Mouse (Mus musculus) embryo, embryonic 11 days (tissue): ENCODE results near the gene Myl12a.

Experiments
- DNase-seq: peaks from one replicate; pipeline ENCODE4 v3.0.0-alpha.2; 2015

The Myl12a gene

DNA sequence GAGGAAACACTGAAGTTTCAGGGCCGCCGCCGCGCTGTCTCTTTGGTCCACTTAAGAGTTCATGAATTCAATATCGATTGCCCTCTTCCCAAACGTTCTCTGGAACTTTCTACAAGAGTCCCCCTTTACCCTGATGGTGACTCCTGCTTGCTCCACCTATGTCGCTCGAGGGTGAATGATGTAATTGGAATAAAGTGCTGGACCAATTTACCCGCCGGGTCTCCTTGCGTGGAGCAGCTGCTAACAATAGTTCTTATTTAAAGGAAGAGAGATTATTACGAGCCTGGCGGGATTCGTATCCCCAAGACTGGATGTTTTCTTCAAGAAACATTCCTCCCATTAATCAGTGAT is at the start of gene Myl12a:
Gene Myl12a, minus strand, starts transcription at position 135 of the 351 bp plus-strand sequence.
- no peak for DNase-seq

DNA sequence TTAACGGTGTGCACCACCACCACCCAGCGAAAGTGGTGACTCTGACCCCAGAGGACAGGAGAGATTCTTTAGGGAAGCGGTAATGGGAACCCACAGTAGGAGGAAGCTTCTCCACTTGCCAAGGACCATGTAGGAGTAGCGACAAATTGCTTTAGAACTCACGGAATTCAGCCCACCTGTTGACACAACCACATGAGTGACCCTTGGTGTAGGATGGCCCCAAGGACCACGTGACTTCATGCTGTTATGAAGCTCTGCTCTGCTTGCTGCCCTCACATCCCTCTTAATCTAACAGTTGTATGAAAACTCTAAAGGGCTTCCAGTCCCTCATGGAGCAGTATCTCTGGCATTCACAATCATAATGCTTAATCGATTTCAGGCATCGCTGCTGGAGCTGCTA is 46.6 kb upstream of the Myl12a start:
- no peak for DNase-seq

DNA sequence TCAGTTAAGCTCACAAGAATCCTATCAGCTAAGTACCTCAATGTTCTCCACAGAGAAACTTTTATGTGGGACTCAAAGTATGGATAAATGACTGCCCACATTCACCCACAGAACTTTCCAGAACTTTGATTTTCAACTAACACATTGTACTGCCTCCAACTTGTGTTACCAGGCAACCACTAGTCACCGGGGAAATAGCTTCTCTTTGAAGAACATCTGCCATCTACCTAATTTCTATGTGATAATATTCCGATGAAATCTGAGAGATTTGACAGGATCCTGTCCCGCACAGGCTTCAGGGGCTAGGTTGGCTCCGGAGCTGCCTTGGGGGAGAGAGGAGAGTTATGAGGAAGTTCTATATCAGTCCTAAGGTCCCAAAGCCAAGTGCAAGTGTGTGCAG is 44.2 kb upstream of the Myl12a start:
- DNase-seq: no peak

DNA sequence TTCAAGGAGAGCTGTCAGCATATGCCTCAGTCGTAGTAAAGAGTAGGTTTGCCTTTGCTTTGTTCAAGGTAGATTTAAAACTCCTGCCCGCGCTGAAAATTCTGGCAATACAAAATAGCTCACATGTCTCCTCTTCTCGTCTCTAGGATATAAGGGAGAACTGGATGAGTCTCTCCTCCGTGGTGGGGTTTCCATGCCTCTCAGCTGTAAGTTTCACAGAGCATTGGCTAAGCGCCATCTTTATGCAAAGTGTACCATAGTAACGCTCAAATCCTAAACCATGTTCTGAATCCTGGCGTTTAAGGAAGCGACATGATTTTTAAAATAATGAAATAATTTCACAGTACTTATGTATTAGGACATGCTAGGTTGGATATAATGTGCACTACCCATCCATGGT is 42.9 kb upstream of the Myl12a start:
- DNase-seq: no peak

DNA sequence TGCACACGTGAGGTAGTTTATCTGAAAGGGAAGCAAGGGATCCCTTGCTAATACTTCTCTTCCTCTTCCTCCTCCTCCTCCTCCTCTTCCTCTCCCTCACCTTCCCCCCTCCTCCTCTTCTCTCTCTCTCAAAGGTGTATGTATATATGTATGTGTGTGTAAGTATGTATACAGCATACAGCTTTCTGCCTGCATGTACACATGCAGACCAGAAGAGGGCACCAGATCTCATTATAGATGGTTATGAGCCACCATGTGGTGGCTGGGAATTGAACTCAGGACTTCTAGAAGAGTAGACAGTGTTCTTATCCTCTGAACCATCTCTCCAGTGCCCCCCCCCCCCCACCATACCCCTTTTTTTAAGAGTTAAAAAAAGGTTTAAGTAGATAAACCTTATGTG is 40.0 kb upstream of the Myl12a start:
- DNase-seq: no peak

DNA sequence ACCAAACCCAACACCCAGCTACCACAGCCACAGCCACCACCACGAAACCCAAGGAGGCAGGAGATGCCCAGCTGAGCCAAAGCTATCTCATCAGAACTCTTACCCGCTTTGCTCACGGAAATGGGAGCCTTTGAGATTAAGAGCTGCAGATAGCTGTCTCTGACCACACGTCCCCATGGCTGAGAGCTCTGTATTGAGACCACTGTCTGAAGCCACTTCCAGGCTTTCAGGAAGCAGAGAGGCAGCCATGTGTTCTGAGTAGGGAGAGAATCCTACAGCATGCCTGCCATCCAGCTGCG is 37.9 kb upstream of the Myl12a start:
- peak; percentile 13 for DNase-seq

DNA sequence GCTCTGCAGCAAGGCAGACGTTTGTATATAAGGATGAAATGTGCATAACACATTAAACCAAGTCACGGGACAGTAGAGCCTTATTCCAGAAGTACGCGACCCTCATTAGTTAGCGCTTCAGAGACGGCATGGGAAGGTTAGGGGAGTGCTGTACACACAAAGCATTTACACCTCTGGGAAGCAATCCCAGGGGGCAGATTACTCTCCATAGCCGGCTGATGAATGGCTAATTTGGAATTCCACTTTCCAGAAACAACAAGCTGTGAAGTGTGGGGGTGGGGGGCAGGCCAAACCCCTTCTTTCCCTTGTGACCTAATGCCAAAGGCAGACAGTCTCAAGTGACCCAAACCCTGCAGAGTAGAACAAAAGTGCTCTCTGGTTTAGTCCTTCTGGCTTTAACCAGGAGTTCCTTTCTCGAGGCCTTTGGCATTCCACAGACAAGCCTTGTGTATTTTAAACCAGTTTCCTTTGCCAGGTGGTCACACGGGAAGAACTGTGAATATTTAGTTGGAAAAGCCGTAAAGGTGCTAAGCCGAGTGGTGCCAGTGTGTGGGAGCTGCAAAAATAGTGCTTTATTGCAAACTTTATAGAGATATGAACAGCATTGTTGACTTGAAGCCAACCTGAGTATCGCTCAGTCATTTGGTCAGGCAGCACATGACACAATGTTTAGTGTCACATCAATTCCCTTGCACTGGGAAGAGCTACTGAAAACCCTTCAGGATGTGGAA is 37.3 kb upstream of the Myl12a start:
- peak; percentile 69 for DNase-seq

DNA sequence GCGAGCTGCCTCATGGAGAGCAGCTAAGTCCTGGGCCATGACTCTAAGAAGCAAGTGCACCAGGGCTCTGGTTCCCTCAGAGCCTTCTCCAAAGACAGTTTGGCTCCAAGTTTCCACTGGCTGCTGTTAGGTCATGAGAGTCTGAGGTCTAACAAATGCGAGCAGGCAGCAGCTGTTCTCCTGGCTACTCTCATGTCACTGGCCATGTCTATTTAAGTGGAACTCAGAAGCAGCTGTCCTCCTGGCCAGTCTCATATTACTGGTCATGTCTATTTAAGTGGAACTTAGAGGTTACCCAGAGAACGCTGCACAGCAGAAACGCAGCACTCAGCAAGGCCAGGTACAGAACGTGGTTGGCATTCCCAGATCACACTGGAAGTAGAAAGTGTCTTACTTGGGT is 36.1 kb upstream of the Myl12a start:
- DNase-seq: peak; percentile 22

DNA sequence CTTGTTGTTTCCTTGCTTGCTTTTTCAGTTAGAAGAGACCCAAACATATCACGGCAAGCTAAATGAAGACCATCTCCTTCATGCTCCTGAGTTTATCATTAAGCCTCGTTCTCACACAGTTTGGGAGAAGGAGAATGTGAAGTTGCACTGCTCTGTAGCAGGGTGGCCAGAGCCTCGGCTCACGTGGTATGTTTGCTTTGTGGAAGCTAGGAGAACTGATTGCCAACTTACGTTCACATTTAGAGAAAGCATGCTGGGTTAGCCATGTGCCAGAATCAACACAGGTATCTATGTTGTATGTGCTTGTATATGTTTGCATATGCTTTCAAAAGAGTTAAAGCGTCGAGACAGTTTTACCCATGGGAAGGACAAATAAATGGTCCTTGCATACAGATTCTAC is 34.5 kb upstream of the Myl12a start:
- no peak for DNase-seq

DNA sequence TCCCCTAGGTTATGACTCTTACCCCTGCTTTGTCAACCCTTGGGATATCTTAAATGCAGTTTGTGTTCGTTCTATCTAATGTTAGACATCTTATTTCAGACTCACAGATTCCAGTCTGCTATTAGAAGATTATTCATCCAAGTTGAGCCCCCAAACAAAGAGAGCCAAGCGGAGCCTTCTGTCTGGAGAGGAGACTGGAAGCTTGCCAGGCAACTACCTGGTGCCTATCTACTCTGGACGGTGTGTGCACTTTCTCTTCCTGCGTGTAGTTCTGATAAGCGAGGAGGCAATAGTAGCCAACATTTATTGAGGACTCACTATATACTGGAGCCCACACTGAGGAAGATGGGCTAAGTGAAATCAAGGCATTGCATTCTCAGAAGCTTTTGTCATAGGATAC is 31.8 kb upstream of the Myl12a start:
- no peak for DNase-seq

DNA sequence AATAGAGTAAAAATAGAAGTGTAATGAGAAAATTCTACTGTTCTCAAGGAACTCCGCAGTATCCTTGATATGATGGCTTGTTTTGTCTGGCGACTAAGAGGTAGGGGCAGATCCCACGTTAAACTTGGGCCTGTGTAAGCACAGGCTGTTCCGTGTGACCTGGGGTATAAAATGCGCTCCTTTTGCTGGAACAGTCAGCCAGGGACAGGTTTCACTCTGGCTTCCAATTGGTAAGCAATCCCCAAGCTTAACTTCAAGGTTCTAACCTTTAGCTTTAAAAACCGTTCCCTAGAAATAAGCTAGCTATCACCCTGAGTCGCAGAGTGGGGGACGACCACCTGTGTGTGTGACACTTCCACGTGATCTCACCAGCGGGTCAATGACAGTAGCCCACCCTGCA is 30.0 kb upstream of the Myl12a start:
- DNase-seq: no peak

DNA sequence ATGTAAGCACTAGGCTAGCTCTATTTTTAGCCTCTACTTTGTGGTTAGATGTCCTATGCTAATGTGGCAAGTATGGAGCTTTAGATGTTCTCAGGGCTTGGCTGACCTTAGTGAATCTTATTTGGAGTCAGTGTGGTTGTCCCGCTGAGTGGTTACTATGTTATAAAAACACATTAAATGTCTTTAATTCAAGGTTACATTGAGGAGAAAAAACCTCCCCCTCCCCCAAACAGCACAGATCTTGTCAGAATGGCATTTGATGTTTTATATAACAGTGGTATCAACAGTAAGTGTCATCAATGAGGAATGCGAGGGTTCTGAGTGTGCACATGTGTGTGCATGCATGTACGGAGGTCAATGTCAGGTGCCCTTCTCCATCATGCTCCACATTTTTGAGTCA is 24.5 kb upstream of the Myl12a start:
- no peak for DNase-seq

DNA sequence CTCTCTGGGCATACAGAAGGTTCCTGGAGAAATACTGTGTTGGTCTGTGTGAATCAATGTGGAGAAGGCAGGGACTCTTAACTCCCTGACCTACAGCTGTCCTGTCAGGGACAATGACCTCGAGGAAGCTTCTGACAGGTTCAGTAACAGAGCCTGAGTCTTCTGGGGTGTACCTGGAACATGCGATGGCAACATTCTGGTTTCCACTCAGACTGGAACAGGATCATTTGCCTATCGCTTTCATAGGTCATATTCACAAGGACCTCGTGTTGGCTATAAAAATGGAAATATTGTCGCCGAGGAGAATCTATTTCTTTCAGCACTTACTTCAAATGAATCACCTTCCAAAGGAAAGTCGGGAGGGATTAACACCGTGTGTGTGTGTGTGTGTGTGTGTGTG is 23.2 kb upstream of the Myl12a start:
- DNase-seq: no peak

DNA sequence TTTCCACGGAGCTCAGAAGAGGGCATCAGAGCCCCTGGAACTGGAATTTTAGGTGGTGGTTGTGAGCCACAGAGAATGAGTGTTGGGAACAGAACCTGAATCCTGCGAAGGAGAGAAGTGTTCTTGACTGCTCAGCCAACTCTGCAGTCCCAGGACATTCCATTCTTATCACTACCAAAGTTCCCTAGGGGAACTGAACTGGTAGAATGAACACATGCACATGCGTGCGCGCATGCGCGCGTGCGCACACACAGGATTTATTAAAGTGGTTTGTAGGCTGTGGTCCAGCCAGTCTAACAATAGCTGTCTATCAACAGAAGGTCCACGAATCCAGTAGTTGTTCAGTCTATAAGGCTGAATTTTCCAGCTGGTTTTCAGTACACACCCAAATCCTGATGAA is 21.4 kb upstream of the Myl12a start:
- no peak for DNase-seq

DNA sequence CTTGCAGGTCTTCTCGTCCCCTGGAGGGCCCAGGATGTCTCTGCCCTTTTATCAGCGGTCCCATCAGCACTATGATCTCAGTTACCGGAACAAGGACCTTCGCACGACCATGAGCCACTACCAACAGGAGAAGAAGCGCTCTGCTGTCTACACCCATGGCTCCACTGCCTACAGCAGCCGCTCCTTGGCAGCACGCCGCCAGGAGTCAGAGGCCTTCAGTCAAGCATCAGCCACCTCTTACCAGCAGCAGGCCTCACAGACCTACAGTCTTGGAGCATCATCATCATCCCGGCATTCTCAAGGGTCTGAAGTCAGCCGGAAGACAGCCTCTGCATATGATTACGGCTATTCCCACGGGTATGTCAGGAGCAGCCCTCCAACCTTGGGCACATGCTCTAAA is 20.2 kb upstream of the Myl12a start:
- DNase-seq: no peak

DNA sequence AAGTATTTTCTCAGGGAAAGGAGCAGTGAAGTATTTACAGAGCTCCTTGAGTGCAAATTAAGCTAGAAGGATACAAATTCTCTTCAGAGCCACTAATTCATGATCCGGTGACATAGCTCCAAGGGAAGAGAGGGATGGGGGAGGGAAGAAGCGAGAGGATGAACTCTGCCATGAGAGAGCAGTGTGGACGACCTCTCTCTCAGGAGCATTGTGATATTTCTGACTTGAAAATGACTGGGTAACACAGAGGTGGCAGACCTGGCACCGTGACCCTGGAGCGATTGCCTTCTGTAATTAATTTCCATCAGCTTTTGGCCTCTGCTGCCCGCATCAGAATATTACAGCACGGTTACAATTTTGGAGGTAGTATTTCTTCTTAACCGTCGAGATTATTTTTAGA is 17.2 kb upstream of the Myl12a start:
- DNase-seq: no peak

DNA sequence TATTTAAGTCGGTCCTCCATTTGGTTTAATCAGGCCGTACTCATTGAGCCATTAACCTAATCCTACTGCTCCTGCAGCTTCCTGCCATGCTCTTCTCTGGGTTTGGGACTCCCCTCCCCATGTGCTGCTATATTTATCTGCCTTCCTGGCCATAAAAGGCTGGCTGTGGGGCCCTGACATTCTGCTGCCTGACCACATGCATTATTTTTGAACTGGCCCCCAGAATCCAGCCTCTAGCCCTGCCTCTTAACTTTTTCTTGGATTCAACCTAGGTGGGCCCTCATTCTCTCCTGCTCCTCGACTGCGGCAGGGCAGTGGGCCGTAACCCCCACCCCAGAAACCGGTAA is 16.6 kb upstream of the Myl12a start:
- DNase-seq: peak; percentile 13

DNA sequence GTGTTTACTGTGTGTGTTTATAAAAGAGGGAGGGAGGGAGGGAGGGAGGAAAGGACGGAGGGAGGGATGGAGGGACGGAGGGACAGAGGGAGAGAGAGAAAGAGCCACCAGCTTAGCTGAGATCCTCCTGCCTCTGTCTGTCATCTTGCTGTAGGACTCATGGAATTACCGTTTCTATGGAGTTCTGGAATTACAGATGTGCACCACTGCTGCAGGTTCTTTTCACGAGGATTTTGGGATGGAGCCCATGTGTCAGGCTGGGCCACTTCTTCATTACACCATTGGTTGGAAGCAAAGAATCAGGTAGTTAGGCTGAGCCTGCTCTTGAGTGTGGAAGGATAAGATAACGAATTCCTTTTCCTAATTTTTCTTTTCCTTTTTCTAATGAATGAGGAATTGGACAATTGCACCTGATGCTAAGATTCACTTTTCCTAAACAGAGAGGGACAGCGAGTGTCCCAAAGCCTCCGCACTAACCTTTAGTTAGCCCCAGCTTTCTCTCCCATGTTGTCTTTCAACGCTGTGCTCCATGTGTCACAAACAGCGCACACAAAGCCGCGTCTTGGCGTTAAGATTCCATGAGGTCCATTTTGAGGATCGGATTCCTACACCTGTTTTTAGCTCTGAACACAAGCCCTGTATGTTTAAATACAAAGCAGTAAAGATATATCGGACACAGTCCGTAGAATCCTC is 16.1 kb upstream of the Myl12a start:
- DNase-seq: no peak

DNA sequence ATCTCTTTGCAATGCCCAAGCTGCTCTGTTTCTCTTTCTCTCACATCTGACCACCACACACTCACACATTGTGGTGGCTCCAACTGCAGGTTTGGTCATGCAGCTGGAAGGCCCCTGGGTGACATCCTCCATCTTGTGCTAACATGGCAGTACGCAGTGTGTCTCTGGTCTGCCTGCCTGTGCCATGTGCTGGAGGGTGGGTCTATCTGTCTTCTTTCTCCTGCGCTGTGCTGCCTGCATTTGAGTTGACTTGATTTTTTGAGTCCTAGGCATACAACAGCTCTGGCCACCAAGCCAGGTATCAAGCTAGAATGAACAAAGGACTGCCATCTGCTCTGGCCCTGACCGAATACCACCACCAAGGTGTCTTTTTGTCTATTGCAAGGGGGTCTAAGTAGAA is 15.5 kb upstream of the Myl12a start:
- no peak for DNase-seq

DNA sequence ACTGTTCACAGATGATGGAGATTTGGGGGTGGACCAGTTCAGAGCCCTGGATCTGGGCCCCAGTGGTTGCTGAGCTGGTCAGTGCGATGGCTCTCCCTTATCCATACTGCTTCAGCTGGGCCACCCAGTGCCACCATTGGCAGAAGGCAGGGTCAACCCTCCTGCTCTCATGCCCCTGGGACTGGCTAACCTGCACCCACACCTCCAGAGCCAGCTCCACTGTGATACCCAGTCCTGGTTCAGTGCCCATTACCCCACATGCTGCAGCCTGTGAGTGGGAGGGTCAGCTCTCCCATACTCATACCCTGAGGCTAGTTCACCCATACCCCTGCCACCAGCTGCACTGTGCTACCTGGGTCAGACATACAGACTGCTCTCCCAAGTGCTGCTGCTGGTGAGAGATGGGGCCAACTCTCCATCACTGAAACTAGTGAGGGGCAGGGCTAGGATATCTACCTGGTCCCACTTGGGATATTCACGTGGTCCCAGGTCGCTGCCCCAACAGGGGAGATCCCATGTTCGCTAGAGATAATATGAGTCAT is 14.8 kb upstream of the Myl12a start:
- DNase-seq: no peak

DNA sequence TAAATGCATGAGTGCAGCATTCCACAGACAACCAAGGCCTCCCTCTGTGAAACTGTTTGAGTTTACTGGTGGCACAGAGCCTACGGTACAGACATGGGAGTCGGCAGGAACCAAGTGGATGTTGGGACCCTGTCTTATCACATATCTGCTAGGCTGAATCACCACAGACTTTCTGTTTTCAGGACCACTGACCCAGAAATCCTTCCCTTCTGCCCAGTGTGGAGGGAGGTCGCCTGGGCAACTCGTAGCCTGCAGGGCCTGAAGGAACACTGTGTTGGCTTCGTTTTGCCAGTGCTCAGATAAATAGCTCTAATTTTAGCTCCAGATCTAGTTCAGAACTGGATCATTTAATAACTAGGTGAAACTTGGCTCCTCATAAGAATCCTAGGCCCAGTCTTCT is 12.2 kb upstream of the Myl12a start:
- no peak for DNase-seq

DNA sequence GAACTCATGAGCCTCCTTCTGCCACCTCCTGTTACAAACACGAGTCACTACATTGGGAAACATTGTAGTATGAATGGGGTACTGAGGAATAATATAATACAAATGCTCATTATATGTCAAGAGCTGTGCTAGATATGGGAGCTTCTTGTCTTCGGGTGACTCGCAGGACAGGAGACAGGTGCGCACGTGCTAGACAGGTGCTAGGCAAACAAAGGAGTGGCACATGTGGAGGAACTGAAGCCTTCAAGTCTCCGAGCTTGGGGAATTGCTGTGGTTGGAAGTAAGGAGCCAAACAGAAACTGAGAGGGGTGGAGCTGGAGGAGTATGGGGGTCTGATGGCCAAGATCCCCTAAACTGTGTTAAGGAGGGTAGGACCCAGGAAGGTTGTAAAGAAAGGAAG is 10.4 kb upstream of the Myl12a start:
- no peak for DNase-seq

DNA sequence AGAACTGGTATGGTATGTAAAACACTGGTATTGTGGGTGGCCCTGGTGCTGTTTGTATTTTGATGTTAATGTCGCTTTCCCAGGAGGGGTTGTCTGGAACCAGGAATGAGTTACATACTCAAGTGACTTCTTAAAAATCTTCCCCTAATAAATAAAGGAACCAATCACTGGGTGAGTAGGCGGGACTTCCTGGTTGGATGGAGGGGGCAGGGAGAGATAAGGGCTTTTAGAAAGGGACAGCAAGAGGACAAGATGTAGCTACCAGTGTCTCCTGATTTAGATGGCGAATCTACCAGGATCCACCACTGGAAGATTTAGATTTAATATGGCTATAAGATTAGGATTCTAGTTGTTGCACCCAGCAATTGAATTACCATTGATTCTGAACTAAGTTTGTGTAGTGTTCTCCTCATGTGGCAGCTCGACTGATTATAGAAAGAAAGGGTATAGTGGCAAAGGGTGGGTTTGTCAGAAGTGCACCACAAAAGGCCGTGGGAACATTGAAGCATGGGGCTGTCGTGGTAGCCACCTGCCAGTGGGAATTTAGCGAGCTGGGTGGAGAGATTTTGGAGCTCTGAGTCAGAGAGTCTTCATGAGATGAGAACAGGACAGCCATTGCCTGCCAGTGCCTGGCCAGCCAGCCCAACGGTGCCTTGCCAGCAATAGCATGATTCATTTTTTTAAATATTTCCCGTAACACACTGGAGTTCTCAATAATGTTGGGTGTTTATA is 9.4 kb upstream of the Myl12a start:
- no peak for DNase-seq

DNA sequence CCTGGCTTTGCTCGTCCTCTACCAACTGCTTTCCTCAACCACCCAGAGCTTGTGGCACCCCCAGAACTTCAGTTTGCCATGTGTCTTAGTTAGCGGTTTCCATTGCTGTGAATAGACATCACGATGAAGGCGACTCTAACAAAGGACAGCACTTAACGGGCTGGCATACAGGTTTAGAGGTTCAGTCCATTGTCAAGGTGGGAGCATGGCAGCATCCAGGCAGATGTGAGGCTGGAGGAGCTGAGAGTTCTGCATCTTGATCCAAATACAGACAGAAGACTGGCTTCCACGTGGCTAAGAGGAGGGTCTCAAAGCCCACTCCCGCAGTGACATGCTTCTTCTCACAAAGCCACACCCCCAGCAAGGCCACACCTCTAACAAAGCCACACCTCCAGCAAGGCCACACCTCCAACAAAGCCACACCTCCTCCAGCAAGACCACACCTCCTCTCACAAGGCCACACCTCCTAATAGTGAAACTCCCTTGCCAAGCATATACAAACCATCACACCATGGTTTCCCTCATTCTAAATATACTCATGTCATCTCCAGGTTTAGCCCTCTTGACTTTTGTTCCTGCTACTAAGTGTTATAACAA is 8.1 kb upstream of the Myl12a start:
- no peak for DNase-seq
